In the genomic region with DNA sequence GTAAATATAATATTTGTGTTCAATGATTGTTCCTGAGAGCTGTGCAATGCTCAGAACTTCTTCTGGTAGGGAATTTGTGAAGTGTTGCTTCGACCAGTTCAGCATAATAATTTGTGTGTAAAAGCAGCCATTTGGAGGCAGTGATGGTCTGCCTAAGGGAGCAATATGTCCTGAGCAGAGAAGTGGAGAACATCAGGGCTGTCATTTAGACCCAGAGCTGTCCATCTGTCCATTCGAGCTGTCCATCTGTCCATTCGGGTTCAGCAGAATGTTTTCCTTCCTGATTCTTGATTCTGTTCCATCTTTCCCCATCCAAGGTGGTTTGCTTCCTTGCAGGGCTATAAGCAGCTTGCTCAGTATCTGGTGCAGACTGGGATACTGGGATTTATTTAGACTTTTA, we compare ENCODE assay signal across 19 mouse cellular contexts. TPM values are rescaled to one million over a fixed set of nuclear protein-coding genes. Genes with fewer than 3 reads are reported as not detected.
DNase-seq lines count a peak whose midpoint lies in the region; ATAC-seq and TF ChIP-seq lines count a peak whose summit lies in the region.
"Had no signal": no experiment of that assay in that cellular context is flagged by ENCODE, and none has a peak within 500 bp of the region (broad histone marks: within the 10 kb centered on the region; RNA-seq: fewer than 3 reads in every experiment).

No protein-coding gene starts in this region.

- no peaks in the 10 kb centered on the region for H3K9me3 ChIP-seq in hindbrain, embryonic 14.5 days (ENCODE audit: control insufficient read depth, low read length)
- no peaks in the 10 kb centered on the region for H3K9me3 ChIP-seq in hindbrain, embryonic 11.5 days (ENCODE audit: control insufficient read depth, low read length)
- no peaks in the 10 kb centered on the region for H3K9me3 ChIP-seq in midbrain, postnatal 0 days (ENCODE audit: low read length)
- H3K9me3 ChIP-seq in midbrain, embryonic 14.5 days (ENCODE audit: control insufficient read depth, low read length): no peaks in the 10 kb centered on the region
- H3K9me3 ChIP-seq: forebrain, embryonic 15.5 days; G1E; limb, embryonic 15.5 days had no signal

- peak; percentile 16; the same call in 1 of the 2 replicates for TF ChIP-seq CTCF in midbrain, postnatal 0 days (IDR thresholded peaks at IDR 0.05)

- 0 out of 2 replicates have a peak, but pooled peaks cover 4% of the 10 kb centered on the region for H3K4me1 ChIP-seq in hindbrain, embryonic 14.5 days (replicated peaks; ENCODE audit: control insufficient read depth, insufficient read depth, low read length)
- 0 out of 2 replicates have a peak, but pooled peaks cover 4% of the 10 kb centered on the region for H3K4me1 ChIP-seq in hindbrain, embryonic 11.5 days (replicated peaks; ENCODE audit: control insufficient read depth, insufficient read depth, low read length)
- H3K4me1 ChIP-seq in midbrain, postnatal 0 days (ENCODE audit: insufficient read depth, low read length): 0 out of 2 replicates have a peak, but pooled peaks cover 5% of the 10 kb centered on the region
- peaks cover 18% of the 10 kb centered on the region for H3K4me1 ChIP-seq in midbrain, embryonic 14.5 days (ENCODE audit: control insufficient read depth, insufficient read depth, low read length)
- H3K4me1 ChIP-seq: limb, embryonic 15.5 days had no signal

- no peaks in the 10 kb centered on the region for H3K36me3 ChIP-seq in hindbrain, embryonic 14.5 days (replicated peaks; ENCODE audit: control insufficient read depth, insufficient read depth)
- no peaks in the 10 kb centered on the region for H3K36me3 ChIP-seq in hindbrain, embryonic 11.5 days (ENCODE audit: control insufficient read depth, insufficient read depth, low read length)
- no peaks in the 10 kb centered on the region for H3K36me3 ChIP-seq in midbrain, postnatal 0 days (ENCODE audit: insufficient read depth, low read length)
- no peaks in the 10 kb centered on the region for H3K36me3 ChIP-seq in midbrain, embryonic 14.5 days (ENCODE audit: control insufficient read depth, insufficient read depth, low read length)
- H3K36me3 ChIP-seq: forebrain, embryonic 15.5 days; G1E; limb, embryonic 15.5 days had no signal

- ATAC-seq in hindbrain, embryonic 14.5 days (ENCODE audit: low FRiP score): no peak
- no peak for ATAC-seq in hindbrain, embryonic 11.5 days (ENCODE audit: low FRiP score)
- ATAC-seq in midbrain, postnatal 0 days (ENCODE audit: low FRiP score): no peak
- ATAC-seq in midbrain, embryonic 14.5 days (ENCODE audit: low FRiP score, low TSS enrichment): no peak
- ATAC-seq: forebrain, embryonic 15.5 days had no signal

- H3K4me3 ChIP-seq in hindbrain, embryonic 14.5 days (replicated peaks; ENCODE audit: low read length): no peak overlapping the region
- H3K4me3 ChIP-seq in hindbrain, embryonic 11.5 days (ENCODE audit: low read depth, low read length): no peak overlapping the region
- H3K4me3 ChIP-seq in midbrain, postnatal 0 days (ENCODE audit: low read depth, low read length): no peak overlapping the region
- H3K4me3 ChIP-seq in midbrain, embryonic 14.5 days (replicated peaks; ENCODE audit: low read depth, low read length): no peak overlapping the region
- H3K4me3 ChIP-seq: forebrain, embryonic 15.5 days; limb, embryonic 15.5 days had no signal

- H3K4me2 ChIP-seq in hindbrain, embryonic 14.5 days (replicated peaks): no peak overlapping the region
- H3K4me2 ChIP-seq in hindbrain, embryonic 11.5 days (replicated peaks; ENCODE audit: low read depth, low read length): no peak overlapping the region
- no peak overlapping the region for H3K4me2 ChIP-seq in midbrain, postnatal 0 days (ENCODE audit: low read depth, low read length, poor library complexity, severe bottlenecking)
- H3K4me2 ChIP-seq in midbrain, embryonic 14.5 days (ENCODE audit: low read length): no peak overlapping the region
- H3K4me2 ChIP-seq: forebrain, embryonic 15.5 days; limb, embryonic 15.5 days had no signal

- no peak overlapping the region for H3K9ac ChIP-seq in hindbrain, embryonic 14.5 days
- no peak overlapping the region for H3K9ac ChIP-seq in hindbrain, embryonic 11.5 days (ENCODE audit: low read depth, low read length)
- no peak overlapping the region for H3K9ac ChIP-seq in midbrain, postnatal 0 days (replicated peaks; ENCODE audit: low read length, poor library complexity, severe bottlenecking)
- no peak overlapping the region for H3K9ac ChIP-seq in midbrain, embryonic 14.5 days (replicated peaks; ENCODE audit: low read length)
- H3K9ac ChIP-seq: forebrain, embryonic 15.5 days; limb, embryonic 15.5 days had no signal

- no peak for DNase-seq in hindbrain, embryonic 14.5 days (ENCODE audit: low spot score)
- DNase-seq in hindbrain, embryonic 11.5 days (ENCODE audit: low spot score): no peak
- peak; percentile 31 for DNase-seq in midbrain, postnatal 0 days (ENCODE audit: low spot score)
- DNase-seq in midbrain, embryonic 14.5 days: no peak
- DNase-seq in cerebellum, postnatal 10 days: peak; percentile 69 to 71
- no peak for DNase-seq in thymus, postnatal 14 days
- no peak for DNase-seq in spleen, adult 12 weeks (ENCODE audit: low spot score)
- DNase-seq in retina, embryonic 14.5 days (ENCODE audit: low spot score): no peak
- DNase-seq: adrenal gland, adult 8-10 months; gastrocnemius, postnatal 10 days; layer of hippocampus, postnatal 36 days; lung, adult 18-20 months had no signal

- 63% methylated on average over 3 of the region's 3 CpGs for WGBS in hindbrain, embryonic 14.5 days
- WGBS in hindbrain, embryonic 11.5 days: 65% methylated on average over 3 of the region's 3 CpGs
- WGBS in midbrain, postnatal 0 days: 66% methylated on average over 3 of the region's 3 CpGs
- 72% methylated on average over 3 of the region's 3 CpGs for WGBS in midbrain, embryonic 14.5 days

- H3K27me3 ChIP-seq in hindbrain, embryonic 14.5 days (ENCODE audit: control insufficient read depth, insufficient read depth, low read length): no peaks in the 10 kb centered on the region
- H3K27me3 ChIP-seq in hindbrain, embryonic 11.5 days (ENCODE audit: control insufficient read depth, insufficient read depth, low read length): no peaks in the 10 kb centered on the region
- no peaks in the 10 kb centered on the region for H3K27me3 ChIP-seq in midbrain, postnatal 0 days (ENCODE audit: insufficient read depth, low read length)
- no peaks in the 10 kb centered on the region for H3K27me3 ChIP-seq in midbrain, embryonic 14.5 days (ENCODE audit: control insufficient read depth, insufficient read depth, low read length)
- H3K27me3 ChIP-seq: forebrain, embryonic 15.5 days; limb, embryonic 15.5 days had no signal

- peak overlapping the region; percentile 35; the same call in 1 of the 2 replicates for H3K27ac ChIP-seq in hindbrain, embryonic 14.5 days
- H3K27ac ChIP-seq in hindbrain, embryonic 11.5 days (ENCODE audit: low read depth, low read length): no peak overlapping the region
- no peak overlapping the region for H3K27ac ChIP-seq in midbrain, postnatal 0 days (ENCODE audit: low read depth, low read length)
- no peak overlapping the region for H3K27ac ChIP-seq in midbrain, embryonic 14.5 days (replicated peaks; ENCODE audit: low read depth, low read length)
- H3K27ac ChIP-seq: forebrain, embryonic 15.5 days; limb, embryonic 15.5 days had no signal

RNA-seq across cellular contexts. Expression of a gene that starts 33.4 kb away (rescaled TPM):
- polyA plus RNA-seq in hindbrain, embryonic 14.5 days (2014; fragmentation: Nextera tagmentation; extraction: Ambion mirVana): not detected in 2 replicates
- polyA plus RNA-seq in hindbrain, embryonic 11.5 days (2014; fragmentation: Nextera tagmentation; extraction: Ambion mirVana): 0.22 TPM in 1 of 2 replicates, not detected in the other
- not detected in 2 replicates for total RNA-seq in midbrain, postnatal 0 days (2014; rRNA removed)
- not detected in 2 replicates for polyA plus RNA-seq in midbrain, postnatal 0 days (2015; fragmentation: Nextera tagmentation; extraction: Ambion mirVana)
- not detected in 2 replicates for polyA plus RNA-seq in midbrain, embryonic 14.5 days (2014; fragmentation: Nextera tagmentation; extraction: Ambion mirVana)
- total RNA-seq: heart, adult 8-10 months; megakaryocyte progenitor cell, adult 5-6 weeks had no signal
- polyA plus RNA-seq: forebrain, embryonic 15.5 days; G1E; neural tube, embryonic 14.5 days; thymus, postnatal 0 days had no signal

Comparison
In these comparisons a context has a peak if more than half of its experiments do, and no peak if none do; other contexts are left out.
1. DNase-seq: peak in midbrain, postnatal 0 days (single experiment) and cerebellum, postnatal 10 days (2 of 2); none in hindbrain, embryonic 14.5 days (single experiment), hindbrain, embryonic 11.5 days (single experiment), midbrain, embryonic 14.5 days (single experiment), thymus, postnatal 14 days (single experiment), spleen, adult 12 weeks (single experiment) and retina, embryonic 14.5 days (single experiment).